Mouse (Mus musculus): ENCODE results near the gene Tssk3. TPM values are rescaled to one million over a fixed set of nuclear protein-coding genes. Genes with fewer than 3 reads are reported as not detected.

Gene Tssk3
- total and polyA plus RNA-seq, 3 experiments: 0.13 TPM; not detected in 2

GRCm38 (mm10) chr4:129463097-129464059 is 27.4 kb downstream of the Tssk3 start:
- DNase-seq (ENCODE audit: extremely low read depth): no peak
- in situ Hi-C loops (cut with MboI; ENCODE audit: low pct_ligation_motif_present, low pct_unique_long_range_greater_than_20kb, low sequenced_read_pairs) (no loop called here), dilution Hi-C loops (cut with MboI; ENCODE audit: extremely low pct_ligation_motif_present, extremely low pct_unique_long_range_greater_than_20kb, low sequenced_read_pairs) (no loop called here)
- peaks cover 32 to 54% of the 10 kb centered on the region in 2 experiments for H3K36me3 ChIP-seq (replicated peaks in 1 of 2; ENCODE audit: control insufficient read depth in 1 of 2, insufficient read depth in 1 of 2, low read length in 1 of 2)
- no peak overlapping the region for H3K4me2 ChIP-seq (ENCODE audit: insufficient read depth, low read depth, poor library complexity, severe bottlenecking)
- H3K4me1 ChIP-seq (ENCODE audit: control insufficient read depth in 1 of 2, insufficient read depth in 2 of 2): peaks cover 3 to 35% of the 10 kb centered on the region in 2 experiments
- no peak overlapping the region for H3K9ac ChIP-seq (ENCODE audit: insufficient read depth, low read depth)
- TF ChIP-seq ZNF384 (IDR thresholded peaks at IDR 0.05; ENCODE audit: low read depth, low read length): no peak
- no peak for TF ChIP-seq TCF12 (IDR thresholded peaks at IDR 0.05; ENCODE audit: low read depth, low read length)
- TF ChIP-seq E2F4 (IDR thresholded peaks at IDR 0.05; ENCODE audit: insufficient replicate concordance, low read depth, low read length): no peak
- no peak for TF ChIP-seq ZKSCAN1 (IDR thresholded peaks at IDR 0.05; ENCODE audit: borderline replicate concordance, low read depth, low read length)
- no peak for TF ChIP-seq MXI1 (IDR thresholded peaks at IDR 0.05; ENCODE audit: low read depth, low read length)
- TF ChIP-seq USF1 (IDR thresholded peaks at IDR 0.05; ENCODE audit: low read depth, low read length): no peak
- no peak for TF ChIP-seq MYC (IDR thresholded peaks at IDR 0.05; ENCODE audit: low read depth, low read length)
- no peak for TF ChIP-seq HCFC1 (IDR thresholded peaks at IDR 0.05; ENCODE audit: low read depth, low read length)
- H3K79me2 ChIP-seq (replicated peaks; ENCODE audit: control insufficient read depth, extremely low read depth, insufficient read depth, poor library complexity, severe bottlenecking): peaks cover 5% of the 10 kb centered on the region
- H3K9me3 ChIP-seq (replicated peaks; ENCODE audit: low read length): no peaks in the 10 kb centered on the region
- H3K27me3 ChIP-seq (replicated peaks): no peaks in the 10 kb centered on the region
- H3K27ac ChIP-seq (ENCODE audit: insufficient read depth, low read depth): no peak overlapping the region
- no peak overlapping the region for H3K4me3 ChIP-seq (replicated peaks in 1 of 3; ENCODE audit: low read depth in 2 of 3, low read length in 2 of 3, poor library complexity in 1 of 3)

- in situ Hi-C loops (cut with MboI; ENCODE audit: low pct_ligation_motif_present, low pct_unique_long_range_greater_than_20kb, low sequenced_read_pairs) (no loop called here), dilution Hi-C loops (cut with MboI; ENCODE audit: extremely low pct_ligation_motif_present, extremely low pct_unique_long_range_greater_than_20kb, low sequenced_read_pairs) (no loop called here)
These were observed 28.7 kb downstream of the Tssk3 start for GRCm38 (mm10) chr4:129462118-129462517.

More at GRCm38 (mm10) chr4:129462118-129462517, 28.7 kb downstream of the Tssk3 start:
- peaks cover 23 to 42% of the 10 kb centered on the region in 2 experiments for H3K36me3 ChIP-seq (replicated peaks in 1 of 2; ENCODE audit: control insufficient read depth in 1 of 2, insufficient read depth in 1 of 2, low read length in 1 of 2)
- H3K4me1 ChIP-seq (ENCODE audit: control insufficient read depth in 1 of 2, insufficient read depth in 2 of 2): peaks cover 3 to 35% of the 10 kb centered on the region in 2 experiments
- H3K27ac ChIP-seq (ENCODE audit: insufficient read depth, low read depth): no peak overlapping the region
- H3K79me2 ChIP-seq (replicated peaks; ENCODE audit: control insufficient read depth, extremely low read depth, insufficient read depth, poor library complexity, severe bottlenecking): peaks cover 5% of the 10 kb centered on the region
- DNase-seq (ENCODE audit: extremely low read depth): no peak
- no peaks in the 10 kb centered on the region for H3K27me3 ChIP-seq (replicated peaks)
- H3K9ac ChIP-seq (ENCODE audit: insufficient read depth, low read depth): peak overlapping the region; percentile 83
- TF ChIP-seq KAT2A (IDR thresholded peaks at IDR 0.05; ENCODE audit: insufficient replicate concordance, low read length) (no peak), MXI1 (IDR thresholded peaks at IDR 0.05; ENCODE audit: low read depth, low read length) (no peak), SMC3 (IDR thresholded peaks at IDR 0.05; ENCODE audit: low read depth, low read length) (no peak), MYC (IDR thresholded peaks at IDR 0.05; ENCODE audit: low read depth, low read length) (no peak), MAFK (IDR thresholded peaks at IDR 0.05; ENCODE audit: insufficient replicate concordance, low read length) (no peak)
- no peaks in the 10 kb centered on the region for H3K9me3 ChIP-seq (replicated peaks; ENCODE audit: low read length)
- peak overlapping the region; percentile 82 for H3K4me2 ChIP-seq (ENCODE audit: insufficient read depth, low read depth, poor library complexity, severe bottlenecking)
- peak overlapping the region; percentile 74 to 92 (median 81) for H3K4me3 ChIP-seq (replicated peaks in 1 of 3; ENCODE audit: low read depth in 2 of 3, low read length in 2 of 3, poor library complexity in 1 of 3)
